Mouse (Mus musculus): ENCODE results near the gene Gtf2f2. TPM values are rescaled to one million over a fixed set of nuclear protein-coding genes. Genes with fewer than 3 reads are reported as not detected.

Gene Gtf2f2
- polyA plus RNA-seq, 1 experiment from 2014 or later, result 41.8 TPM

DNA sequence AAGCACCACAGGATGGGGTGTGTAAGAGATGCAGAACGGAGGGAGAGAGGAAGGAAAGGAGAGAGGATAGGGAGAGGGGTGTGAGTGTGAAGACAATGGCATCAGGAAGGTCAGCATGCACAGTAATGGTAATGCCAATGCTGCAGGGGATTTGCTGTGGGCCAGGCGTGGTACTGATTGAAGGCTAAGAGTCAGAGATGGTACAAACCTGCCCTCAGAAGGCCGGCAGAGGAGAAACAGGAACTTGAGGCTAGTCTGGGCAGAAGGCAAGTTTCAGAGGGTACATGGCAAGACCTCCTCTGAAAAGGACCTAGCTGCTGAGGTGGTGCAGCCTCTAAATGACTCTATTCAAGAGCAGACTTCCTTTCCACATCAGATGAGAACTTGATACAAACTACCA lies 105.7 kb downstream of the Gtf2f2 start:
- DNase-seq (ENCODE audit: low spot score) (no peak), ATAC-seq (ENCODE audit: low FRiP score) (no peak)
- Histone ChIP-seq H3K27me3 (ENCODE audit: control insufficient read depth, insufficient read depth, low read length) (no peaks in the 10 kb centered on the region), H3K27ac (no peak overlapping the region), H3K9ac (no peak overlapping the region), H3K4me2 (replicated peaks) (no peak overlapping the region), H3K36me3 (replicated peaks; ENCODE audit: control insufficient read depth, insufficient read depth) (peaks cover 12% of the 10 kb centered on the region), H3K4me3 (replicated peaks; ENCODE audit: low read length) (no peak overlapping the region), H3K9me3 (ENCODE audit: control insufficient read depth, low read length) (no peaks in the 10 kb centered on the region), H3K4me1 (replicated peaks; ENCODE audit: control insufficient read depth, insufficient read depth, low read length) (peaks cover 3% of the 10 kb centered on the region; the same call in 1 of the 2 replicates)
- WGBS, result 96% methylated on average over 3 of the region's 3 CpGs

DNA sequence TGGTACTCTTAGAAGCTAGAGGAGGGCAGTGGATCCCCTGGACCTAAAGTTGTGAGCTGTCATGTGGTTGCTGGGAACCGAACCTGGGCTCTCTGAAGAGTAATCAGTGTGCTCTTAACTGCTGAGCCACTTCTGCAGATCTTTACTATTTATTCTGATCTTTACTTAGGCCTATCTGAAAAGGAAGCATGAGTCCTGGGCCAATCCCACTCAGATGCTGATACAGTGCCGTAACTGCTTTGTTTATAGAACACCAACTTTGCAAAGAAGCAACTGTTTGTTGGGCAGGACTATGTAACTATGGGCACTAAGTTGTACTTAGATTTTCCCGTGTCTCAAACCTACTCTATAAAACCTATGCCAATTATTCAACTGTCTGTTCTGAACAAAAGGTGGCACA lies 107.5 kb downstream of the Gtf2f2 start:
- Histone ChIP-seq H3K4me1 (replicated peaks; ENCODE audit: control insufficient read depth, insufficient read depth, low read length) (peaks cover 3% of the 10 kb centered on the region; the same call in 1 of the 2 replicates), H3K27ac (no peak overlapping the region), H3K9ac (no peak overlapping the region), H3K36me3 (replicated peaks; ENCODE audit: control insufficient read depth, insufficient read depth) (peaks cover 12% of the 10 kb centered on the region), H3K4me3 (replicated peaks; ENCODE audit: low read length) (no peak overlapping the region), H3K9me3 (ENCODE audit: control insufficient read depth, low read length) (no peaks in the 10 kb centered on the region), H3K4me2 (replicated peaks) (no peak overlapping the region), H3K27me3 (ENCODE audit: control insufficient read depth, insufficient read depth, low read length) (no peaks in the 10 kb centered on the region)
- WGBS, result 84% methylated on average over 3 of the region's 3 CpGs
- DNase-seq (ENCODE audit: low spot score) (no peak), ATAC-seq (ENCODE audit: low FRiP score) (no peak)

GRCm38 (mm10) chr14:75902013-75902412 lies 108.7 kb downstream of the Gtf2f2 start:
- ATAC-seq (ENCODE audit: low FRiP score), result no peak
- whole genome bisulfite sequencing, result 93% methylated on average over 2 of the region's 2 CpGs

GRCm38 (mm10) chr14:75900793-75901499 lies 109.7 kb downstream of the Gtf2f2 start:
- no peaks in the 10 kb centered on the region for H3K27me3 ChIP-seq (ENCODE audit: control insufficient read depth, insufficient read depth, low read length)
- 55% methylated on average over 5 of the region's 5 CpGs for WGBS
- no peak for DNase-seq (ENCODE audit: low spot score)
- H3K4me1 ChIP-seq (replicated peaks; ENCODE audit: control insufficient read depth, insufficient read depth, low read length), result peaks cover 3% of the 10 kb centered on the region; the same call in 1 of the 2 replicates
- ATAC-seq (ENCODE audit: low FRiP score), result peak; percentile 46; the same call in 1 of the 2 replicates
- H3K36me3 ChIP-seq (replicated peaks; ENCODE audit: control insufficient read depth, insufficient read depth), result peaks cover 25% of the 10 kb centered on the region
- H3K9me3 ChIP-seq (ENCODE audit: control insufficient read depth, low read length), result no peaks in the 10 kb centered on the region
- no peak overlapping the region for H3K9ac ChIP-seq
- peak overlapping the region; percentile 71 for H3K27ac ChIP-seq
- H3K4me3 ChIP-seq (replicated peaks; ENCODE audit: low read length), result no peak overlapping the region
- H3K4me2 ChIP-seq (replicated peaks), result no peak overlapping the region

More at GRCm38 (mm10) chr14:75902013-75902412, 108.7 kb downstream of the Gtf2f2 start:
- peak overlapping the region; percentile 71; the same call in 1 of the 2 replicates for H3K27ac ChIP-seq
- H3K4me1 ChIP-seq (replicated peaks; ENCODE audit: control insufficient read depth, insufficient read depth, low read length), result peaks cover 3% of the 10 kb centered on the region; the same call in 1 of the 2 replicates
- H3K4me2 ChIP-seq (replicated peaks), result no peak overlapping the region
- H3K27me3 ChIP-seq (ENCODE audit: control insufficient read depth, insufficient read depth, low read length), result no peaks in the 10 kb centered on the region
- DNase-seq (ENCODE audit: low spot score), result no peak
- no peak overlapping the region for H3K4me3 ChIP-seq (replicated peaks; ENCODE audit: low read length)
- no peaks in the 10 kb centered on the region for H3K9me3 ChIP-seq (ENCODE audit: control insufficient read depth, low read length)
- H3K36me3 ChIP-seq (replicated peaks; ENCODE audit: control insufficient read depth, insufficient read depth), result peaks cover 16% of the 10 kb centered on the region
- H3K9ac ChIP-seq, result no peak overlapping the region

DNA sequence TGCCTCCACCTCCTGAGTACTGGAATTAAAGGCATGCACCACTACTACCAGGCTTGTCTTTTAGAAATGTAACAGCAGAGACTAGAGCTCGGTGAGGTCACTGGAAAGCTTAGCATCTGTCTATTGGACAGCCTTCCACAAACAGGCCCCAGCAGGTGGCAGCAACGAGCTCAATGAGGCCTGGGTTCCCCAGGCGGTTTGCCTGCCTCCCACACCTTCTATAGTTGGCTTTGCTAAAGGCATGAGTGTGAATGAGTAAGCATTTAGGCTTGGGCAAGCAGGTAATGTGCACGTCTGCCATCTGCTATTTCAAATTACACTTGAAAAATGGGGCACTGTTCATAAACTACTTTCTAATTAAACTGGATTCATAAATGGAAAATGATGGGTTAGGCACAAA lies 111.1 kb downstream of the Gtf2f2 start:
- no peak overlapping the region for H3K4me2 ChIP-seq (replicated peaks)
- DNase-seq (ENCODE audit: low spot score), result peak; percentile 85
- peaks cover 20% of the 10 kb centered on the region; the same call in 1 of the 2 replicates for H3K36me3 ChIP-seq (replicated peaks; ENCODE audit: control insufficient read depth, insufficient read depth)
- no peak overlapping the region for H3K9ac ChIP-seq
- peaks cover 3% of the 10 kb centered on the region; the same call in 1 of the 2 replicates for H3K4me1 ChIP-seq (replicated peaks; ENCODE audit: control insufficient read depth, insufficient read depth, low read length)
- peak; percentile 71 for ATAC-seq (ENCODE audit: low FRiP score)
- H3K9me3 ChIP-seq (ENCODE audit: control insufficient read depth, low read length), result no peaks in the 10 kb centered on the region
- 13% methylated on average over 4 of the region's 4 CpGs for WGBS
- no peaks in the 10 kb centered on the region for H3K27me3 ChIP-seq (ENCODE audit: control insufficient read depth, insufficient read depth, low read length)
- H3K4me3 ChIP-seq (replicated peaks; ENCODE audit: low read length), result no peak overlapping the region
- H3K27ac ChIP-seq, result no peak overlapping the region

- Histone ChIP-seq H3K4me1 (replicated peaks; ENCODE audit: control insufficient read depth, insufficient read depth, low read length) (no peaks in the 10 kb centered on the region), H3K36me3 (replicated peaks; ENCODE audit: control insufficient read depth, insufficient read depth) (peaks cover 16% of the 10 kb centered on the region; the same call in 1 of the 2 replicates), H3K27ac (no peak overlapping the region), H3K4me2 (replicated peaks) (no peak overlapping the region), H3K9ac (no peak overlapping the region), H3K27me3 (ENCODE audit: control insufficient read depth, insufficient read depth, low read length) (no peaks in the 10 kb centered on the region), H3K9me3 (ENCODE audit: control insufficient read depth, low read length) (no peaks in the 10 kb centered on the region), H3K4me3 (replicated peaks; ENCODE audit: low read length) (no peak overlapping the region)
- no peak for DNase-seq (ENCODE audit: low spot score)
- ATAC-seq (ENCODE audit: low FRiP score), result no peak
- 86% methylated on average over 9 of the region's 9 CpGs for WGBS
Observed at GRCm38 (mm10) chr14:75892118-75892517, 118.5 kb downstream of the Gtf2f2 start.

DNA sequence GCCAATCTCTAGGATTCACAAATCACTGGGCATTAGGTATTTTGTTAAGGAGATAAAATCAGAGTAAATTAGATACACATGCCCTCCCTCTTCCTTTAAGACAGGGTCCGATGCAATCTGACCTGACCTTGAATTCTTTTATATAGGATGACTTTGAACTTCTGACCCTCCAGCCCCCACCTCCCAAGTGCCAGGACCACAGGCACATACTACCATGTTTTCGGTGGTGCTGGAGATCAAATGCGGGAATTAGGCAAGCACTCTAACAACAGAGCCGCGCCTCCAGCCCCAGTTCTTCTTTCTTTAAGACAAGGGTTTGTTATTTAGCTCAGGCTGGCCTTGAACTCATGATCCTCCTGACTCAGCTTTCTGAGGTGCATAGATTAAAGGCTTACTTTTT lies 126.8 kb downstream of the Gtf2f2 start:
- Histone ChIP-seq H3K9ac (no peak overlapping the region), H3K4me2 (replicated peaks) (no peak overlapping the region), H3K9me3 (ENCODE audit: control insufficient read depth, low read length) (no peaks in the 10 kb centered on the region), H3K4me3 (replicated peaks; ENCODE audit: low read length) (no peak overlapping the region), H3K36me3 (replicated peaks; ENCODE audit: control insufficient read depth, insufficient read depth) (no peaks in the 10 kb centered on the region), H3K27me3 (ENCODE audit: control insufficient read depth, insufficient read depth, low read length) (no peaks in the 10 kb centered on the region), H3K4me1 (replicated peaks; ENCODE audit: control insufficient read depth, insufficient read depth, low read length) (no peaks in the 10 kb centered on the region; the same call in 1 of the 2 replicates), H3K27ac (no peak overlapping the region)
- ATAC-seq (ENCODE audit: low FRiP score), result no peak
- DNase-seq (ENCODE audit: low spot score), result no peak
- WGBS, result 80% methylated on average over 5 of the region's 5 CpGs

- H3K36me3 ChIP-seq (replicated peaks; ENCODE audit: control insufficient read depth, insufficient read depth), result no peaks in the 10 kb centered on the region
- H3K9me3 ChIP-seq (ENCODE audit: control insufficient read depth, low read length), result no peaks in the 10 kb centered on the region
- ATAC-seq (ENCODE audit: low FRiP score) (no peak), DNase-seq (ENCODE audit: low spot score) (no peak)
- H3K4me1 ChIP-seq (replicated peaks; ENCODE audit: control insufficient read depth, insufficient read depth, low read length), result no peaks in the 10 kb centered on the region; the same call in 1 of the 2 replicates
- no peaks in the 10 kb centered on the region for H3K27me3 ChIP-seq (ENCODE audit: control insufficient read depth, insufficient read depth, low read length)
- H3K4me2 ChIP-seq (replicated peaks), result no peak overlapping the region
- H3K9ac ChIP-seq, result no peak overlapping the region
- 71% methylated on average over 5 of the region's 5 CpGs for WGBS
- H3K4me3 ChIP-seq (replicated peaks; ENCODE audit: low read length), result no peak overlapping the region
- H3K27ac ChIP-seq, result no peak overlapping the region
Observed at GRCm38 (mm10) chr14:75883330-75883729, 127.3 kb downstream of the Gtf2f2 start.

DNA sequence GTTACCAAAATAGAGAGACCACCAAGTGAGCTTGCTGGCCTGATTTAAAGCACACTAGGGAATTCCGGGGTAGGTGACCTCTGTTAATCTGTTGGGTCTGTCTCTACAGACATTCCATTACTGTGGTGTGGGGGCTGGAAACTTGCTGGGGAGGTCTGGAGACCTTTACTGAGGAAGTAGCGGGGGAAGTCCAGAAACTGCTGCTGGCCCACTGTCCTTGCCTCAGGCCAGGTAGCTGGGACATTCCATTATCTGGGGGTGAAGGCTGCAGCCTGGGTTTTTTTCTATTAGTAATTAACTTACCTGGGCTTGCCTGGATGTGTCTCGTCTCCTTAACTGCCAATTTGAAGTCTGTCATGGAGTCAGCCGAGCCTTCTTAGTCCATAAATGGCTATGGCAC lies 128.8 kb downstream of the Gtf2f2 start:
- no peaks in the 10 kb centered on the region for H3K36me3 ChIP-seq (replicated peaks; ENCODE audit: control insufficient read depth, insufficient read depth)
- no peaks in the 10 kb centered on the region; the same call in 1 of the 2 replicates for H3K4me1 ChIP-seq (replicated peaks; ENCODE audit: control insufficient read depth, insufficient read depth, low read length)
- ATAC-seq (ENCODE audit: low FRiP score), result no peak
- no peak overlapping the region for H3K4me3 ChIP-seq (replicated peaks; ENCODE audit: low read length)
- H3K27me3 ChIP-seq (ENCODE audit: control insufficient read depth, insufficient read depth, low read length), result no peaks in the 10 kb centered on the region
- H3K9ac ChIP-seq, result no peak overlapping the region
- 35% methylated on average over 4 of the region's 4 CpGs for WGBS
- H3K27ac ChIP-seq, result no peak overlapping the region
- no peaks in the 10 kb centered on the region for H3K9me3 ChIP-seq (ENCODE audit: control insufficient read depth, low read length)
- no peak overlapping the region for H3K4me2 ChIP-seq (replicated peaks)
- DNase-seq (ENCODE audit: low spot score), result no peak
